Mouse (Mus musculus): ENCODE data around the gene Cacna2d2.

DNA sequence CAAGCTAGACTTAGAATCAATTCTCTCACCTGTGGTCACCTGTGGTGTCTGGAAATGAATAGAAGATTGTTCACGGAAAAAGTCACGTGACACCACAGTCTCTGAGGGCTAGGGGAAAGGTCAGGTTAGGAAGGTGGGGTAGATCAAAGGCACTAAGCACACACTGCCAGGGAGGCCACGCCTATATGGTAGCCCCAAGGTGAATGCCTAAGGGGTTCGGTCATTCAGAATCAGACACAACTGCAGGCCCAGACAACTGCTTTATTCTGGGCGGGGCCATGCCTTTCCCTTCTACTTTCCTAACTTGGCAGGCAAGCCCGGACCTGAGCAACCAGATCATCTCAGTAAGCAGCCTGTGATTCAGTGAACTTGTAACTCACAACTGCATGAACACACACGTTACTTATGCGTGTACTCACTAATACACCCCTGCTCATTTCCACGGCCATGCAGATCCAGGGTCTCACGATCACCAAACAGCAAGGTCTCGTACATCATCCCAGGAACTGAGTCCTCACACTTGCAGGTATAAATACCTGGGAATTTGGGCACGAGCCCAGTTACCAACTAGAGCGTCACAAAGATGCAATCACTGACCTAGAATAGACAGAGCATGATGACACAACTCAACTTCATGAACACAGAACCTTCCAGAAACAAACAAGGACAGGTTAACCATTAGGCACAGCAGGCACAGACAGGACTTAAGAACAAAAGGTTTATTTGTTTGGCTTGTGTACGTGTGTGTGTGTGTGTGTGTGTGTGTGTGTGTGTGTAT lies 176.4 kb downstream of the Cacna2d2 start:
- no peak for TF ChIP-seq CTCF (IDR thresholded peaks at IDR 0.05; ENCODE audit: control insufficient read depth, insufficient read depth, insufficient read length)
- TF ChIP-seq MYOG (IDR thresholded peaks at IDR 0.05; ENCODE audit: control insufficient read depth, extremely low read depth, insufficient read length): no peak
- TF ChIP-seq USF1 (IDR thresholded peaks at IDR 0.05; ENCODE audit: low read depth): no peak
- TF ChIP-seq MAX (IDR thresholded peaks at IDR 0.05): no peak
- TF ChIP-seq FOSL1 (IDR thresholded peaks at IDR 0.05; ENCODE audit: insufficient read depth, low read length, poor library complexity, severe bottlenecking): no peak
- TF ChIP-seq MYOD1 (IDR thresholded peaks at IDR 0.05; ENCODE audit: control insufficient read depth, insufficient read length, low read depth): no peak
- no peak for TF ChIP-seq CEBPB (IDR thresholded peaks at IDR 0.05; ENCODE audit: low read depth)
